Mouse (Mus musculus): Measurements from ENCODE around the gene Klhl3. TPM values are rescaled to one million over a fixed set of nuclear protein-coding genes. Genes with fewer than 3 reads are reported as not detected.
"Not testable (repeated sequence)": the region's sequence is repeated elsewhere in the genome, so short reads cannot be mapped to it uniquely, and the experiment has no call there.

Gene Klhl3
- polyA plus RNA-seq, 1 experiment from 2014 or later = 4.5 TPM

DNA sequence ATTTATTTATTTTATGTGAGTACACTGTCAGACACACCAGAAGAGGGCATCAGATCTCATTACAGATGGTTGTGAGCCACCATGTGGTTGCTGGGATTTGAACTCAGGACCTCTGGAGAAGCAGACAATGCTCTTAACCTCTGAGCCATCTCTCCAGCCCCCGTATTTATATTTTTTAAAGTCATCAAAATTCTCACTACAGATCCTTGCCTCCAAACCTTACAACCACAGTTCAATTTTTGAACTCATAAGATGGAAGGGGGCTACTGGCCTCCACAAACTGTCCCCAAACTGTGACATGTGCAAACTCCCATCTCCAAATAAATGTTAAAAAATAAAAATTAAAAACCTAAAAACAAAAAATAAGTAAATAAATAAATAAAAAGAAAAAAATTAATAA is 34.4 kb upstream of the Klhl3 start:
- no peaks in the 10 kb centered on the region for H3K27me3 ChIP-seq (replicated peaks)
- no peak overlapping the region for H3K27ac ChIP-seq (ENCODE audit: poor library complexity, severe bottlenecking)
- peaks cover 5% of the 10 kb centered on the region for H3K4me1 ChIP-seq (replicated peaks)
- no peak overlapping the region for H3K4me2 ChIP-seq
- no peak for ATAC-seq (ENCODE audit: insufficient number of reproducible peaks, low FRiP score)
- H3K36me3 ChIP-seq = no peaks in the 10 kb centered on the region
- H3K4me3 ChIP-seq = no peak overlapping the region
- 0 out of 2 replicates have a peak, but pooled peaks cover 7% of the 10 kb centered on the region for H3K9me3 ChIP-seq (replicated peaks)
- H3K9ac ChIP-seq = no peak overlapping the region
- 74% methylated on average over 1 of the region's 1 CpGs for WGBS

DNA sequence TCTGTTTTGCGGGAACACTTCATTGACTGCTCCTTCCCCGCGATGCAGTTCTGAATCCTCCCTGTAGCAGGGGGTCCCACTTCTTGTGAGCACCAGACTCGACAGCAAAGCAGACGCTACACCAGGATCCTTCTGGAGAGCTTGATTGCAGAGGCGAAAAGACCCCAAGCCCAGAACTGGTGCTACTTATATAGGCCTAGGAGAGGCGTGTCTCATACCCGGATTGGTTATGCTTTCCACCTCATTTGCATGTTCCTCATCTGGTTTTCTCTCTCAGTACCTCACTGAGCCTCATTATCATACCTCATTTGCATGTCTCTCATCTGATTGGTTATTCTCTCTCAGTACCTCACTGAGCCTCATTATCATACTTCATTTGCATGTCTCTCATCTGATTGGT is 33.2 kb upstream of the Klhl3 start:
- H3K27ac ChIP-seq (ENCODE audit: poor library complexity, severe bottlenecking); ATAC-seq (ENCODE audit: insufficient number of reproducible peaks, low FRiP score); H3K27me3 ChIP-seq (replicated peaks); H3K4me3 ChIP-seq; H3K36me3 ChIP-seq; H3K9me3 ChIP-seq (replicated peaks); H3K4me2 ChIP-seq; H3K9ac ChIP-seq; H3K4me1 ChIP-seq (replicated peaks): not testable (repeated sequence)
- WGBS = 95% methylated on average over 8 of the region's 8 CpGs

DNA sequence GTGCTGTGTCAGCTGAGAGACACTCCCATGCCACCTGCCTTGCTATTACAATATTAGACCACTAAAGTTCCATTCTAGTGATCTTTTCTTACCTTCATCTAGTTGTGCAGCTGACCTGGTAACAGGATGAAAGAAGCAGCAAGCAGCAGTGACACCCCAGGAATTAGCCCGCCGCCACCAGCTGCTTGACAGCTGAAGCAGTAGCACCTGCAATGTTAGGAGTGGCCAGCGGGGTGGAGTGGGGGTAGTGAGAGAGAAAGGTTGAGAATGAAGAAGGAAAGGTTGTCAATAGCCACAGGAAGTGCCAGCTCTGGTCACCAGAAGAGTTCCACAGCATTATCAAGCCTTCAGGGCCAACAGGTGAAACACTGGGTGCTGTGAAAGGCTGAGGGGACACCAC is 18.3 kb upstream of the Klhl3 start:
- 52% methylated on average over 3 of the region's 3 CpGs for WGBS

GRCm38 (mm10) chr13:58129687-58130246 is 16.4 kb upstream of the Klhl3 start:
- Histone ChIP-seq H3K27me3 (replicated peaks) (no peaks in the 10 kb centered on the region), H3K9ac (peak overlapping the region; percentile 99), H3K27ac (ENCODE audit: poor library complexity, severe bottlenecking) (peak overlapping the region; percentile 99), H3K9me3 (replicated peaks) (0 out of 2 replicates have a peak, but pooled peaks cover 3% of the 10 kb centered on the region), H3K4me3 (peak overlapping the region; percentile 100), H3K4me2 (peak overlapping the region; percentile 89), H3K36me3 (peaks cover 9% of the 10 kb centered on the region), H3K4me1 (replicated peaks) (peaks cover 18% of the 10 kb centered on the region)
- ATAC-seq (ENCODE audit: insufficient number of reproducible peaks, low FRiP score) = no peak
- 41% methylated on average over 4 of the region's 4 CpGs for WGBS

More for the DNA sequence above, 18.3 kb upstream of the Klhl3 start:
- no peak for ATAC-seq (ENCODE audit: insufficient number of reproducible peaks, low FRiP score)
- peaks cover 5% of the 10 kb centered on the region for H3K36me3 ChIP-seq
- H3K4me3 ChIP-seq = no peak overlapping the region
- H3K9ac ChIP-seq = no peak overlapping the region
- no peaks in the 10 kb centered on the region for H3K27me3 ChIP-seq (replicated peaks)
- peaks cover 9% of the 10 kb centered on the region for H3K4me1 ChIP-seq (replicated peaks)
- H3K4me2 ChIP-seq = no peak overlapping the region
- H3K27ac ChIP-seq (ENCODE audit: poor library complexity, severe bottlenecking) = no peak overlapping the region
- peaks cover 15% of the 10 kb centered on the region for H3K9me3 ChIP-seq (replicated peaks)

GRCm38 (mm10) chr13:58128768-58129671 is 15.6 kb upstream of the Klhl3 start:
- Histone ChIP-seq H3K9me3 (replicated peaks) (0 out of 2 replicates have a peak, but pooled peaks cover 3% of the 10 kb centered on the region), H3K4me3 (peak overlapping the region; percentile 100), H3K4me2 (peak overlapping the region; percentile 89), H3K27me3 (replicated peaks) (no peaks in the 10 kb centered on the region), H3K4me1 (replicated peaks) (peaks cover 24% of the 10 kb centered on the region), H3K36me3 (peaks cover 9% of the 10 kb centered on the region), H3K9ac (peak overlapping the region; percentile 99), H3K27ac (ENCODE audit: poor library complexity, severe bottlenecking) (peak overlapping the region; percentile 99)
- ATAC-seq (ENCODE audit: insufficient number of reproducible peaks, low FRiP score) = peak; percentile 97
- WGBS = 1% methylated on average over 83 of the region's 83 CpGs

GRCm38 (mm10) chr13:58128396-58128767 is 15.0 kb upstream of the Klhl3 start, which contains the start of gene Hnrnpa0:
TSS of gene Hnrnpa0 (minus strand) at chr13:58128556.
- Histone ChIP-seq H3K4me1 (replicated peaks) (peaks cover 28% of the 10 kb centered on the region), H3K9ac (peak within 1 kb of the TSS; percentile 99), H3K27me3 (replicated peaks) (no peaks in the 10 kb centered on the region), H3K27ac (ENCODE audit: poor library complexity, severe bottlenecking) (peak within 1 kb of the TSS; percentile 99), H3K4me2 (peak within 1 kb of the TSS; percentile 89), H3K36me3 (peaks cover 9% of the 10 kb centered on the region), H3K9me3 (replicated peaks) (0 out of 2 replicates have a peak, but pooled peaks cover 3% of the 10 kb centered on the region), H3K4me3 (peak within 1 kb of the TSS; percentile 100)
- WGBS = under 1% methylated on average over 56 of the region's 62 CpGs
- peak; percentile 97 for ATAC-seq (ENCODE audit: insufficient number of reproducible peaks, low FRiP score)

DNA sequence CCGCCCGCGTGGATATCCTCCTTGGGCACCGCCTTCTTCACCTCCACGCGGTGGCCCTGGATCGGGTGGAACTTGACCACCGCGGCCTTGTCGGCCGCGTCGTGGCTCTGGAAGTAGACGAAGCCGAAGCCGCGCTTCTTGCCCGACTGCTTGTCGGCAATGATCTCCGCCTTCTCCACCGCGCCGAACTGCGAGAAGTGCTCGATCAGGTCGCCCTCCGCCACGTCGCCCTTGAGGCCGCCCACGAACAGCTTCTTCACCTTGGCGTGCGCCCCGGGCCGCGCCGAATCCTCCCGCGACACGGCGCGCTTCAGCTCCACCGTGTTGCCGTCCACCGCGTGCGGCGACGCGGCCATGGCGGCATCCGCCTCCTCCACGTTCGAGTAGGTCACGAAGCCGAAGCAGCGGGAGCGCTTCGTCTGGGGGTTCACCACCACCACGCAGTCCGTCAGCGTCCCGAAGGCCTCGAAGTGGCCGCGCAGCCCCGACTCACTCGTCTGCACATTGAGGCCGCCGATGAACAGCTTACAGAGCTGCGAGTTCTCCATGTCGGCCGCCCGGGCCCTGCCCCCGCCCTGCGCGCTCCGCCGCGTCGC is 14.5 kb upstream of the Klhl3 start:
- WGBS = under 1% methylated on average over 81 of the region's 81 CpGs
- peak; percentile 41 for ATAC-seq (ENCODE audit: insufficient number of reproducible peaks, low FRiP score)

DNA sequence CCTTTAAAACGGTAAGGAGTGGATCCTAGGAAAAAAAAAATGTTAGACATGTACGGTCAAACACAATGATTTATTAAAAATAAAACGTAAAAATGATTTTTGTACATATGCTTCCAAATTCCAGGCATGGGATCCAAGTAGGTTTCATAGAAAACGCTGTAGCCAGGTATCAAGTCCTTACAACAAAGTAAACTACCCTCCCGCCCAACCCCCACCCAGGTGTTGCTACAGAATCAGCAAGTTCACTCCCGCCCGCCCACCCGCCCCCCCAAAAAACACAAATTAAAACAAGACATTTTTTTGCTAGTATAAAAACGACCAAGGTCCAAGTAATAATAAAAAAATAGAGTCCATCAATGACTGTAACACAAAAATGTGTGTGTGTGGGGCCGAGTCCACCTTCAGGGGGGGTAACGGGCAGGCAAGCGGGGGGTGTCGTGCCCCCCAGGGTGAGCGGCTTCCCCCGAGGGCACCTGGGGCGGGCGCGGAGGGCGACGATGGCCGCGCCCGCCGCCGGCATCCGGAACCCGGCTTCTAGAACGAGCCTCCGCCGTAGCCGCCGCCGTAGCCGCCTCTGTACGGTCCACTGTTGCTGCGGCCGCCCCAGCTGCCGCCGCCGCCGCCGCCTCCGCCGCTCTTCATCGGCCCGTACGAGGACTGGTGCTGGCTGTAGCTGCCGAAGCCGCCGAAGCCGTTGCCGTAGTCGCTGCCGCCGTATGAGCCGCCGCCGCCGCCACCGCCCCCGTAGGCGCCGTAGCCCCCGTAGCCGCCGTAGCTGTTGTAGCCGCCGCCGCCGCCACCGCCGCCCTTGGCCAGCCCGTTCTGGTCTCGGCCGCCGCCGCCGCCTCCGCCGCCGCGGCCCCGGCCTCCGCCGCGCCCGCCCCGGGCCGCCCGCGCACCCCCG is 13.7 kb upstream of the Klhl3 start:
- Histone ChIP-seq H3K4me3 (peak overlapping the region; percentile 100), H3K27ac (ENCODE audit: poor library complexity, severe bottlenecking) (peak overlapping the region; percentile 99), H3K27me3 (replicated peaks) (no peaks in the 10 kb centered on the region), H3K4me1 (replicated peaks) (peaks cover 30% of the 10 kb centered on the region), H3K4me2 (peak overlapping the region; percentile 89), H3K36me3 (peaks cover 9% of the 10 kb centered on the region), H3K9me3 (replicated peaks) (0 out of 2 replicates have a peak, but pooled peaks cover 3% of the 10 kb centered on the region), H3K9ac (peak overlapping the region; percentile 99)
- under 1% methylated on average over 84 of the region's 92 CpGs for whole genome bisulfite sequencing
- ATAC-seq (ENCODE audit: insufficient number of reproducible peaks, low FRiP score) = no peak

More for the DNA sequence above, 14.5 kb upstream of the Klhl3 start:
- H3K4me2 ChIP-seq = peak overlapping the region; percentile 89
- H3K36me3 ChIP-seq = peaks cover 9% of the 10 kb centered on the region
- 0 out of 2 replicates have a peak, but pooled peaks cover 3% of the 10 kb centered on the region for H3K9me3 ChIP-seq (replicated peaks)
- no peaks in the 10 kb centered on the region for H3K27me3 ChIP-seq (replicated peaks)
- peaks cover 30% of the 10 kb centered on the region for H3K4me1 ChIP-seq (replicated peaks)
- H3K27ac ChIP-seq (ENCODE audit: poor library complexity, severe bottlenecking) = peak overlapping the region; percentile 99
- H3K4me3 ChIP-seq = peak overlapping the region; percentile 100
- H3K9ac ChIP-seq = peak overlapping the region; percentile 99

DNA sequence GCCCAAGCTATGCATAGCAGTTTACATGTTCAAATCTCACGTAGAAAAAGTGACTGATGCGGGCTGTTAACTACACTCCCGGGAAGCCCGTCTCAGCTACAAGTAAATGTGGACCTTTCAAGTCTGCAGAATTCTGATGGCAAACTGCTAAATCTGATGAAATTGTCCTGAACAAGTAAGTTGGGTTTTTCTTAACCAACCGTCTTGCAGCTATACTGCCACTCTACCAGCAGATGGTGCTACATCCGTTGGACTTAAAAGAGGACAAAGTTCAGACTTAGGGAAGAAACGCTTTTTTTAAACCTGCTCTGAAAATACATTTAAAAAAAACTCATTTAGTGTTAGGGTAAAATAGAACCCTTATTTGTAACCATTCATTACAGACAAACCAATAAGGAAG is 12.7 kb upstream of the Klhl3 start:
- WGBS = 33% methylated on average over 7 of the region's 7 CpGs
- Histone ChIP-seq H3K9me3 (replicated peaks) (0 out of 2 replicates have a peak, but pooled peaks cover 3% of the 10 kb centered on the region), H3K9ac (peak overlapping the region; percentile 52; the same call in 1 of the 2 replicates), H3K4me3 (peak overlapping the region; percentile 39), H3K4me1 (replicated peaks) (peaks cover 30% of the 10 kb centered on the region), H3K27me3 (replicated peaks) (no peaks in the 10 kb centered on the region), H3K4me2 (peak overlapping the region; percentile 68), H3K27ac (ENCODE audit: poor library complexity, severe bottlenecking) (no peak overlapping the region), H3K36me3 (peaks cover 9% of the 10 kb centered on the region)
- ATAC-seq (ENCODE audit: insufficient number of reproducible peaks, low FRiP score) = no peak

DNA sequence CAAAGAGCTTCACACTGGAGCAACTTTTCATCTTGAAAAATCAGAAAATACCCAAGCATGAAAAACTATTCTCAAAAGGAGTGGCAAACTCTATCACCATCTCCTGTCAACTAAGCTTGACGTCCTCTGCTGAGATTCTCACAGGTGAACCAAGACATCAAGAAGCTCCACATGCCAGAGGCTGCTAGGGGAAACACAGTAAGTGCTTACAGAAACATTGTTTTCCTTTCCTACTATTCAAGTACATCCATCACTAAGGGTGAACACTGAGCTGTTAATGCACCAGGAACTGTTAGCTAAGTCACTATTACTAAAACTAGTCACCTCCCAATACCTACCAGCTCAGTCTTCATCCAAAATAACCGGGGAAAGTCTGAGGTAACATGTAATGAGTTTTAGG is 11.6 kb upstream of the Klhl3 start:
- no peak overlapping the region for H3K4me2 ChIP-seq
- H3K27ac ChIP-seq (ENCODE audit: poor library complexity, severe bottlenecking) = no peak overlapping the region
- H3K4me3 ChIP-seq = no peak overlapping the region
- peaks cover 27% of the 10 kb centered on the region for H3K4me1 ChIP-seq (replicated peaks)
- H3K36me3 ChIP-seq = peaks cover 9% of the 10 kb centered on the region
- WGBS = 49% methylated on average over 2 of the region's 2 CpGs
- H3K9ac ChIP-seq = no peak overlapping the region
- no peaks in the 10 kb centered on the region for H3K9me3 ChIP-seq (replicated peaks)
- no peak for ATAC-seq (ENCODE audit: insufficient number of reproducible peaks, low FRiP score)
- no peaks in the 10 kb centered on the region for H3K27me3 ChIP-seq (replicated peaks)
